Mouse (Mus musculus) heart, adult 11 months (tissue): Measurements from ENCODE around the gene Svep1.
A peak's percentile ranks its signal among the peaks of the same experiment; 100 is the strongest.

Experiments used
- DNase-seq: peaks from one replicate; pipeline ENCODE4 v3.0.0; 2022

Svep1 gene

DNA sequence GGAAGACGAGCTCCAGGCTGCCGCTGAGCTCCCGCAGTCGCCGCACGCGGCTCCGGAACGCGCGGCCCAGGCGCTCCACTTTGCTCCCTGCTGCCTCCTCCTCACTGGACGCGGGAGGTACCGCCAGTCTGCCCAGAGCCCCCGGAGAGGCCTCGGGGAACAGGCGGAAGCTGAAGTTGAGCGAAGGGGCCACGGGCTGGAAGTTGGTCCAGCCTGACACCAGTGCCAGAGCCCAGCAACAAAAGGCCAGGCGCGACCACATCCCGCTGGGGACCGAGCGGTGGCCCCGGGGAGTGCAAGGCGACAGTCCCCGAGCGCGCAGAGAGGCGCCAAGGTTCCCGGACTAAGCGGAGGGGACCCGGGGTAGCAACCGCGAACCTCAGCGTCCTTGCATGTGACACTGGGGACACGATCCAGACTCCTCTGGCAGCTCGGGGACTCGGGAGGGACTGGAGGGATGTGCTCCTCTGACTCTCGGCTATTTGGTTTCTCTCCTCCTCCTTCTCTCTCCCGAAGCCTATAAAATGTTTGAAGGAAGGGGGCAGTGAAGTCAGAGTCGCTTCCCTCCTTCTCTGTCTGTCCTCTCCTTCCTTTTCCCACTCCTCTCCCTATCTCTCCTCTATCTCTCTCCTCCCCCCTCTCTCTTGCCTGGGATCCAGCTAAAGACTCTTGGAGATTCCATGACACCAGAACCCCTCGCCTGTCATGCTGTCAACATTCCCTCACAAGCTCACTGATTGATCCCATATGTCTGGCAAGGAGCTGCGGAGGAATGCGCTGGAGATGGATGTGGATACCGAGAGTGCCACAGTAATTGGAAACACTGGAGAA, at the start of gene Svep1:
Svep1 (minus strand) TSS at position 745 of the 831 bp plus-strand sequence.
- peak; percentile 93 for DNase-seq

DNA sequence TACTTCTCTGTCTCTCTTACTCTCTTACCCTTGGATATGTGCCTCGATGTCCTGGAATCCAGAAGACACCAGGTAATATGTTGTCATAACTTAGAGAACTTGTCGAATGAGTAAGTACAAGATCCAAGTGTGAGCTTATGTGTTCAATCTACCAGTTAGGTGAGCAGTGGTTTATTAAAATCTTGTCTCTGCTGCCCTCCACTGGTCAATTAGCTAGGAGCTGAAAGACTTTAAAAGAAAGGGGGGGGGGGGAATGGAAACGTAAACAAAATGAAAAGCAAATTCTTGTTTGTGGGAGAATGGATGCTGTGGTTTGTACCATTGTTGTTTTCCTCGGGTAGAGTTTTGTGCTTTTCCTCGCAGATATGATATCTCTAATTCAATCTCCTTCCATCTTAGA, 46.8 kb upstream of the Svep1 start:
- no peak for DNase-seq

DNA sequence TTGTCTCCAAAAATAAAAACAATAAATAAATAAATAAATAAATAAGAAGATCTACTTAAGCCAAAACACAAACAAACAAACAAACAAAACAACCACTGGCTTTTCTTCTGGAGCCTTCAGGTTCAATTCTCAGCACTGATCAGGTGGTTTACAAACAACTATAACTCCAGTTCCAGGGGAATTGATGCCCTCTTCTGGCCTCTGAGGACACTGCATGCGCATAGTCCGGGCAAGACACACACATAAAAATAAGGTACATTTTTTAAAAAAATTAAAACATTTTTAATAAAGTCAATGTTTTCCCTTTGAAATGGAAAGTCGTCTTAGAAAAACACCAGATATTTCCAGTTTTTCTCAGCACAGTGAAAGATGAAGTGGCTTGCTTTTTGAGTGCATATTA, 45.7 kb upstream of the Svep1 start:
- no peak for DNase-seq

DNA sequence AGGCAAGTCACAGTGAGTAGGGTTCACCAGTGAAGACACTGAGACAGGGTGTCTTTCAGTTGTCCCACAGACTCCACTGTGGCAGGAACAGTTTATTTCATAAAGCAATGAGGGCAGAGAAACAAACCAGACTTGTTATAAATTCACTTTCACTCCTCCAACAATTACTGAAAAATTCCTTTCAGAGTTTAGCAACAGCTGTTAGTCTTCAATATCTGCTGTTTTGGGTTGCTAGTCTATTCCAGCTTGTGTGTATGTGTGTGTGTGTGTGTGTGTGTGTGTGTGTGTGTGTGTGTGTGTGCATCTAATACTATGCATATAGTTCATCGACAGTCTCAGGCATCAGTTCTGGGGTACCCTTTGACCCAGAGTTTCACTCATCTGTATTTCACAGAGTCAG, 38.9 kb upstream of the Svep1 start:
- no peak for DNase-seq

DNA sequence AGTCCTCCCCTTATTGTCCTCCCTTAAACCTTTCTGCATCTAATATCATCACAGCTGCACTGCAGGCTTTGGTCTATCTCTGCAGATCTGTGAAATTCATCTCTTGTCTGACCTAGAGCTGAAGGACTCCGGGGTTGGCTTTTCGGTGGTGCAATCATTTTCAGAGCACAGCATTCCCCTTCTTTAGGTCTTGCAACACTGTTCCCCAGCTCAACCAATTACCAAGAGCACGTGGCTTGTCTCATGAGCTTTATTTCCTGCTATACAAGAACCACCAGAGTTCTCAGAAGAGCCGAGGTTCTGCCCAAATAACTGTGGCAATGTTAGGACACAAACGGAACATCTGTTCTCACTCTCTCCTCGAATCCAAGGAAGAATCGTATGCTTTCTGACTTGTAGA, 33.8 kb upstream of the Svep1 start:
- peak; percentile 91 for DNase-seq

DNA sequence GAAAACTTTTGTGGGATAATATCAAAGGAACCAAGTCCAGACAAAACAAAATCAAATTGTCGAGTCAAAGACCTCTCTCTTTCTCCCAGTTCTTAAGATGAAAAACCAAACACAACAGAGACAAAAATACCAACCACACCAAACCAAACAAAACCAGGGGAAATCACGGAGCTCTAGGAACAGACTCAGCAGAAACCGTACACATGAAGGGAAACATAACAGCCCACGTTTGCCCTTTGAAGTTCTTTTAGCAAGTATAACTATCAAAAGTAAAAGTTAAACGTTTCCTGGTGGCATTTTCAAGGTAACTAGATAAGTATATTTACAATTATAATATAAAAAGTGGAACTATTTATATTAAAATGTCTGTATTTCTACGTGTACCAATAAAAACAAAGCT, 29.2 kb upstream of the Svep1 start:
- no peak for DNase-seq

DNA sequence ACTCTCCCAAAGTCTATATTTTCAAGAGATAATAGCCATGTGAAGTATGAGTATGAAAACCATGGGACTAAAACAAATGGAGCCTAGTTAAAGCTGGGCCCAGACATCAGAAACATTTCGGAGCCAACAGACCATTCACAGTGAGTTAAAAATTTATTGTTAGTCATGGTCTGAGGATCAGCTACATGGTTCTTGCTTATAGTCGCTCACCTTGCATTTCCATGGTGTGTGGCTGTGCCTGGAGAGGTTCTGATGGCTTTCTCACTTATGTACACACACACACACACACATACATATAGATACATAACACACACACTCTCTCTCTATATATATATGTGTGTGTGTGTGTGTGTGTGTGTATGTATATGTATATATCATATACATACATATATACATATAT, 16.8 kb upstream of the Svep1 start:
- peak; percentile 61 for DNase-seq

DNA sequence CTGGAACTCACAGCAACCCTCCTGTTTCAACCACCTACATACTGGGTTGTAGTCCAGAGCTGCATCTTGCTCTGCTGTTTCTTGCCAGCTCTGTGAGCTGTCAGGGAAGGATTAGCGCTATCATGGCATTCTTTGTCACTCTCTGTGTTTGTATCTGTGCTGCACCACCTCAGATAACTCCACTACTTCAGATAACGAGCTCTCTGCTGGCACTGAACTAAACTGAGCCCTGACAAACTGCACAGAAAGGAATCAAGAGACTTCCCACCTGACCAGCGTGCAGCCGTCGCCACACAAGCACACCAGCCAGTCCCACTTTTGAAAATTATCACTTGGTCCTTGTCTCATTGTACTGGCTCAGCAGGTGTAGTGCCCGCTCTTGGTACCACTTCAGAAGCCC, 4.7 kb upstream of the Svep1 start:
- peak; percentile 57 for DNase-seq

DNA sequence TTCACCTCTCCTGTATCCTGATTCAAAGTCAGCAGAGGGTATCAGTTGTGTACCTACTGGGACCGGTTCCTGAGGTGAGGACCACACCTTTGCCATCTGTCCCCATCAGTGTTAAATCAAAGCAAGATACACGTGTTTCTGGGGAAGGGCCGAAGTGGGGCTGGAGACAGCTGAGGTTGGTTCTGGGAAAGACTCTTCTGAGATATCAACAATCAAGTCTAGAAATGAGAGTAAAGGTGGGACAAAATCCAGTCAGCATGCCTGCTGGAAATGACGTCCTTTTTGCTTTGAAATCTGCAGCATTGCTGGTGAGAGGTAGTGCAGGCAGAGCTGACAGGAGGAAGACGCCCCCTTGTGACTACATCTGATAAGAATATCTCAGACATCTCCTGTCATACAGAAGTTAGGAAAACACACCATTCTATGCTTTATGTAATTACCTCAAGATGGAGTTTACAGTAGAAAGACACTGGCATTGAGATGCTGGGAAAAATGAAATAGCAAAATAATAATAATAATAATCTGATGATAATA, 4.0 kb upstream of the Svep1 start:
- peak; percentile 31 for DNase-seq

DNA sequence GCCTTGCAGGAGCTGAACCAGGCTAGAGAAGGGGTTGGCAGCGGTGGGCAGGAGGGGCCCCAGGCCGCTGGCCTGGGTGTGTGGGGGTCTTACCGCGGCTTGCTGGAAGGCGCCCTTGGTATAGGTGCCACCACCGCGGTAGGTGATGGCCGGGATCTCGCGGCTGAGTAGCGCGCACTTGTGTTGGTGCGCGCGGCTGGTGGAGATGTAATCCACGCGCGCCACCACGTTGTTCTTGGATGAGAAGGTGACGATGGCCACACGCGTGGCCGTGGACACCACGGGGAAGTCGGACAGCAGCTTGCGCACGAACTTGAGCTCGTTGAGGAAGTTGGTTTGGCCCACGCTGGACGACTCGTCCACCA, 927 bp downstream of the Svep1 start:
- DNase-seq, result peak; percentile 91

DNA sequence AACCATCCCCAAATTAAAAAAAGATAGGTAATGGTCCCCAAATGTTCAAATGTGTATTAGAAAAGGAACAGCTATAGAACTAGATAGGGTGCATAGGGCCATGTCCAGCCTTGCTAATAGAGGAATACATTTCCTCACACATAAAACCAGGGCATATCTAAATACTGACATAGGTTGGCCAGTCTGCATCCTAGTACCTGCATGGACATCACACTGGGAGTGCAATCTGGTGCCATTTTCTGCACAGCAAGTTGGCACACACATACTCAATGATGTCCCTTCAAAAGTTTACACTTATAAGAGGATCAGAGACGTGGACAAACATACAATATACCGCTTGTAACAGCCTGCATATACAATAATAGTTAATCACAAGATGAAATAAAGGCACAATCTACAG, 5.0 kb downstream of the Svep1 start:
- DNase-seq, result no peak

DNA sequence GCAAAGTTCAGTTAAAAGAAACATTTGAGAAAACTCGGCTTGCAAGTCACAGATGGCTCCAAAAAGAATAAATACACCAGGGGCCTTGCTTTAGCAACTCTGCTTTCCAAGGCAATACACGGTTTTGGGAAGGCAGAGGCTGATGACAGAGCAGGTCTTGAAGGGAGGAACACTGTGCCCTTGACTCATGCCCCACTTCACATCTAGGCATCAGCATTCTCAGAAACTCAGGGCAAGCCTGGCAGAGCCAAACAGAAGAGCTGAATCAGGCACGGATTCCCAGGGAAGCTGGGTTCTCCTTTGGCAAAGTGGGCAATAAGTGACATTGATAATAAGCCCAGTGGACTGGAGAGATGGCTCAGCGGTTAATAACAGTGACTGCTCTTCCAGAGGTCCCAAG, 5.8 kb downstream of the Svep1 start:
- peak; percentile 73 for DNase-seq

DNA sequence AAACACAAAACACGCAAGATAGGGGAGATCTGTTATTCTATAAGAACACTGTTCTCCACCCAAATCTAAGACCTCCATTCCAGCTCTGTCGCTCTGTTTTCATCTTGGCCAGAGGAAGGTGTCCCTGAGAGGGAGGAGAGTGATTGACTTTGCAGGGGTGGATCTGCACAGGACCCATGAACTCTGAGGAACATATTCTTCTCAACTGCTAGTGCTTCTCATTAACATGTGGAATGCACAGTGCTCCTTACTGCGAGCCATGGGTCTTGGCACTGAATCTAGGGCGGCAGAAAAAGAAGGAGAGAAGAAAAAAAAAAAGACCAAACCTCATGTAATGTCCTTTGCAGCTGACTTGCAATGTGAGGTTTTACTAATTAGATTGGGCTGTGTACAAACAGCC, 9.4 kb downstream of the Svep1 start:
- peak; percentile 86 for DNase-seq

DNA sequence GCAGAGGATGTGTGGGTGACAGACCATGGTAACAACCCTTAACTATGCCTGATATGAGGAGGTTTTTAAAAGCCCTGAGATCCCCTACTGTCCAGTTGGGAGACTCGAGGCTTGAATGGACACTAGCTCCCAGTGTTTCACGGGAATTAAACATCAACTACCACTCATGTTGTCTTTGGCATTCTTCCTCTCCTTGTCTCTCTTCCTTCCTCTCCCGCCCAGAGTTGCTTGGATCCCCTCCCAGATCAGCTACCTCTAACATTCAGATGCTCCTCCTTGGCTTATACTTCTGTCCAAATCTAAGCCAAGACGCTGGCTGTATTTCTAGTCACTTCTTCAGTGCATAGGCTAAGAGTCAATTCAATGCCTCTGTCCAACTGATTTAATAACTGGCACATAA, 9.9 kb downstream of the Svep1 start:
- DNase-seq, result peak; percentile 95

DNA sequence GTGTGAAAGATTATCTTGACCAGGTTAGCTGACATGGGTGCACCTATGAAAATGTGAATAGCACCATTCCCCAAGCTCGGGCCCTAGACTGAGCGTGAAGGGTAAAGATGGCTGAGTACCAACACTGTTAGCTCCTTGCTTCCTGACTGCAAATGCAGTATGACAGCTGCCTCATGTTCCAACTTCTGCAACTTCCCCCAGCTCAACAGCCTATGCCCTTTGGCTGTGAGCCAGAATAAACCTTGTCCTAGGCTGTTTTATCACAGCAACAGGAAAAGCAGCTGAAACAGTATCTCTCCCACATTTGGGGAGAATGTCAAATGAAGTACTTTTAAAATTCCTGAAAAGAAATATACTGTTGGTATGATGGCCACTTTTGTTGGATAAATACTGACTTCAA, 10.7 kb downstream of the Svep1 start:
- peak; percentile 90 for DNase-seq

DNA sequence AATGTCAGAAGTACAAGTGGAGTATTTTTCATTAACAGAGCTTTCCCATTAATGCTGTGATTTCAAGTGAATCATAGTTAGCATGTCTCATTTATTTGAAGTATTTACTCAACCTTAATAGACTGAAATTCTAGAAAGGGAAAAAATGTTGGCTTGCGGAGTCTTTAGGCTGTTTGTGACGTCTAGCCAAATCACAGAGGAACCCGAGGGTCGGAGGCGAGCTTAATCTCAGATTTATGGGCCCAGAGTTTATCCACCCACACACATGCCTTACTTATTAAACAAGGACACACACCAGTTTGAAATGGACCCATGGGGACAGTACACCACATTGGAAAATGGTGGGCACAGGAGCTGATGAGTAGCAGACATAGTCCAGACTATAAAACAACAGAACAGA, 17.4 kb downstream of the Svep1 start:
- DNase-seq, result peak; percentile 89

DNA sequence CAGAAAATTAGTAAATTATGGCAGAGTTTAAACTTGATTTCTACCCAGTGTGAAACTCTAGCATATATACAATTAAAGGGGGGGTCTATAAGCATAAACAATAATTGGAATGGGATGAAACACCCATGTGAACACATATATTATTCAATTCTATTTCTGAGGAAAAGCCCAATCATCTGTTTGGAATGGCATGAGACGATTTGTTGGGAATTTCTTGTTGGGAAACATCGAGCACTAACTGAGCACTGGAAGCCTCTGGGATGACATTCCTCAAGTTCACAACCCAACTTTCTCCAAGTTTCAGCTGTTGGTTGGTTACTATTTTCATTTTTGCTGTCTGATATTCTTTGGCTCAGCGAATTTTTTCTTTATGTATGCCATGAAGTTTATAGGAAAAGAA, 21.3 kb downstream of the Svep1 start:
- DNase-seq, result no peak

DNA sequence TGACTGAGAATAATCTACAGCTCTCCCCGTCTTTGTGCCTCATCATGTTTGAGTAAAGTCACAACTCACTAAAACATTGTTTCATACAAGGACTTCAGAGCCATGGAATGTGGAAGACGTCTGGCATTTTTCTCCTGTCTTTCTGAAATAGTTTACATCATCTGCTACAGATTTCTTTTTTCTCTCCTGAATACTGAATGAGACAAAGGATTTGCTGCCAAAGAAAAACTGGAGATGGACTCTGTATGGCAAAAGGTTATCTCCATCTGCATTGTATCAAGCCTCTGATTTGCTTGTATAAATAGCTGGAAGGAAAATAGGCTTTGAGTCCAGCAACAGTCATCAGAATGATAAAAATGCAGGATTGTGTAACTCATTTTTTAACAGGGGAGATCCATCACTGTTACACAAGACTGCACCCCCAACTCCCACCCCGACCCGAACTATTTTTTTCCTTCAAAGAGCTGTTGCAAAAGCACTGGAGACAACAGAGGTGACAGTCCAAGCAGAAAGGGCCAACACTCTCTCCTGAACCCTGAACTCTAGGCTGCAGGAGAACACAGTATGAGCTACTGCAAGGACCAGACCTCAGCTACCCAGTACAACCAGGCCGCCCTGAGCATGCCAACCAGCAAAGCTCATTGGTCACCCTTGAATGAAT, 21.8 kb downstream of the Svep1 start:
- DNase-seq, result peak; percentile 95

DNA sequence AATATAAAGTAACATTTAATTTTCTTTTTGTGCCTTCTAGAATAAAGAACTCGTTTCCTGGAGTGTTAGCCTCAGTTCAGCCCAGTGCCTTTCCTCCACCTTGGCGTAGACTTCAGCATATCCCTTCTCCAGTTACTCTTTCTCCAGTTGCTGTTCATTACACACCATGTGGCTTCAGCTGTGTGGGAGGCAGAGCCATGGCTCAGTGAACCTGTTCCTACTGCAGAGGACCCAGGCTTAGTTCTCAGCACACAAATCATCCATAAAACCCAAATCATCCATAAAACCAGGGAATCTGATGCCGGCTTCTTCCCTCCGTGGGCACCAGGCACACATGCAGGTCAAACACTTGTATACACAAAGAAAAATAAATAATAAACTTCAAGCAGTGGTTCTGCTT, 22.8 kb downstream of the Svep1 start:
- DNase-seq, result no peak

DNA sequence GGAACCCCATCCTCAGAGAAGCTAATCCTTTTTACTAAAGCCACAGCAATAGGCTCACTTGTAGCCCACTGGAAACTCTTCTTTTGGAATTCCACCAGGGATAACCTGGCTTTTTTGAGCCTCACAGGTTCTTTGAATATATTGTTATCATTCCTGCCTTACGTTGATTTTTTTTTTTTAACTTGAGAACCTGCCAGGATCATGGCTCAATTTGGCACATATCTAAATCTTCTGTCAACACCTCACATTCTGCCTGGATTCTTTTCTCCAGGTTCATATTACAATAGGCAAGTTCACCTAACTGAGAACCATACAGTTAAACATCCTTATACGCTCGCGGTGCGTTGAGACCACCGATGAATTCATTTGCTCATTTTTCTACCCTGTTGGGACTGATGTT, 28.2 kb downstream of the Svep1 start:
- DNase-seq, result no peak

DNA sequence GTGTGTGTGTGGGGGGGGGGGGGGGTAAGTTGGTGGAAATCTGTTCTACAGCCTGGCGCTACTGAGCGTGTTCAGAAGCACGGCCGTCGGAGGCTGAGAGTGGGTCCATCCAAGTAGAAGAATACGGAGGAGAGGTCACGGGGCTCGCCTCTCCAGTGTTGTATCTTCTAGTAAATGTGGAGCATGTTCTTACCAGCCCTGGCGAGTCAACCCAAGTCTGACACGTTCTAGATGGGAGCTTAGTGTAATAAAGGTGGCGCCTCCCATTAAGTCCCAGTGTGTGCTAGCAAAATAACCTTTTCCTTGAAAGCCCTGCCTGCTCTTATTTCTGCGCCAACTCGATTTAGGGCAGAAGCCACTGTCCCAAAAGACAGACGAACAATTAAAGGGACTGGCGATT, 29.4 kb downstream of the Svep1 start:
- DNase-seq, result peak; percentile 84

DNA sequence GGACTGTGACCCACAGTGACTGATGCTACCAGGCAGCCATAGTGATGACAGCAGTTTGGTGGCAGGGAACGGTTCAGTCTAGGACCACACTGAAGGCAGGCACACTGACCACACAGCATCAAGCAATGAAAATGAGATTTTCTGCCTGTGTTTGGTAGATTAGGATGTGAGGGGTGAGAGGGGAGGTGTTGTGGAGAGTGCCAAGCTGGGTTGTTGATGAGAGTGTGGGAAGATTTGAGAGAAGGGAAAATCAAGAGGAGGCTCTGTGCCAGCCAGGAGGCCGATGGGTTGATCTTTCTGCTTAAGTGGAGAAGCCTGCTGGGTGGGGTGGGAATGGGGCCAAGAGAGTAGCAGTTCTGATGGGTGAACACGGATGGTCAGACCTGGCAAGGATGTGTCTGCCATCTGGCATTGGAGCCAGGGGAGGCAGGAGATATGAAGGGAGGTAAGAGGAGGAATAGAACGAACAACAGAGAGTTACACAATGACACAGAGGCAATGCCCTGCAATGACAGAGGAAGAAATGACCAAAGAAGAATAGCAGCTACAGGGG, 32.1 kb downstream of the Svep1 start:
- DNase-seq, result peak; percentile 87

DNA sequence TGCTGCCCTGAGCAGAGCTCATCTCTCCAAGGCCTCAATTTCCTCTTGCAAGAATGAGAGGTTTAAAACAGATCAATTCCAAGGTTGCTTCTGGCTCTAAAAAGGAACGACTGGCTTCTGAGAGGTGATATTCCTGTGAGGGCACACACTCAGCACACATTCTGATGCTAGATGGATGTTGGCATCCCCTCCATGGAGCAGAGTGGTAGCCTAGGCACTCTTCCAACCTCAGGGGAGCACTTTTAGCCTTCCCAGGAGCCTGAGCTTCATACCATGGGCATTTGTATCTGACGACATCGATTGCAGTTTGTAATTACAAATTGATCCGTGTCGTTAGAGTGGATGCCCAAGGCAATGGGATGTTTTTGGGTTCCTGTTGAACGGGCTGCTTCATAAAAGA, 33.3 kb downstream of the Svep1 start:
- DNase-seq, result peak; percentile 18

DNA sequence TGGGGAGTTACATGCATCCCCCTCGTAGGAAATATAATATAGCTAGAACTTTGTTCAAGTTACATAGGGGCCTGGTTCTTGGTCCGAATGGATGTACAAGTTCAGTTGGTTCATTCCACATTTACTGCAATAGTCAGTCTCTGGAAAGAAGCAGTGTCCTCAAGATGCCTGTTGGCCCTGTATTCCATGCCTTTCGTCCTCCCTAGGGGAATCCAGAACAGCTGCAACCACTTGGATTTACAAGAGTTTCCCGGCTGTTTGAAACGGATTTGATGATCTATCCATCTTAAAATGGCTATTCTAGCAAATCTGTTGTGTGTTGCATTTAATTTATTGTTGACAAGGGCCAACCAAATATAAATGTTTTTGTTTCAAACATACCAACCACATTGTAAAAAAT, 36.2 kb downstream of the Svep1 start:
- DNase-seq, result peak; percentile 95
